Mouse (Mus musculus): ENCODE data around the gene Gm28372.

The Gm28372 gene

DNA sequence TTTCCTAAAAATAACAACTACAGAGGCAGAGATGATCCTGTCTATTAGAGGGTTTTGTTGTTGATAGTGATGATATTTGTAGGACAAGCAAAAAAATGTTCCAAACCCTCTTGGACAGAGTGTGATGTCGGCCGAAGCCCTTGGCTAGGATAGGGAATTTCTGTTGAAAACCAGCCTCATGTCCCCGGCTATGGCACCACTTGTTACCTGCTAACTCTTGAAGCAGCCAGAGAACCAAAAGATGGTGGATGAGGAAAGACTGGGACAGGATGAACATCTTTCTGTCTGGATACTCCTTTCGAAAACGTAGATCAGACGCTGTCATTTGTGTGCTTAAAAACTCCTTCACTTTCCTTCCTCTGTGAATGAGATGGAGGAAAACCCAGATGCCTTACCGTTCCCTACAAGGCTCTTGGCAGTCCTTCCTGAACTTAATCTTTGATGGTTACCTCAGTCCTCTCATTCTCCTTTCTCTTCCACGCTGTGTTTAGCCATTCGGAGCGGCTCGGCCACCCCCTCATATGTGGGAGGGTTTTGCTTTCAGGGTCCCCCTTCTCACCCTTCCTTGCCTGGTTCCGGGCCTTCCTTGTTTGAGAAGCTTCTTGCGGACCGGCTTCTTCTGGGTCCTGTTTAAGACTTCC, 46.2 kb downstream of the Gm28372 start:
- DNase-seq (ENCODE audit: low spot score): no peak

DNA sequence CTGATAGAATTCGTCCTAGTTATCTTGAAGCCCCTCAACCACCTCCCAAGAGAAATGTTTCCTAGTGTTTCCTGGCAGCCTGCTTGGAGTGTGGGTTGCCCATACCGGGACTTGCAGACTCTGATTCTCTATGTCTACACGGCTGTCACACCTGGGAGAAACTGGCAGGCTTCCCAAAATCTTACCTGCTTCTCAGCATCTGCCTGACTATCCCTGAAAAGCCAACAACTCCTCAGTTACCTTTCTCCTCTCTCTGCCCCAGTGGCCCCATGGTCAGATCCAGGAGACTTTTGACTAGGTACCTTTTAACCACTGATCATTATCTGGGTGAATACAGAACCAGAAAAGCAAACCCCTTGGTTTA, 46.7 kb downstream of the Gm28372 start:
- no peak for DNase-seq (ENCODE audit: low spot score)

GRCm38 (mm10) chr2:130452266-130452665, 47.2 kb downstream of the Gm28372 start:
- DNase-seq (ENCODE audit: low spot score): no peak

DNA sequence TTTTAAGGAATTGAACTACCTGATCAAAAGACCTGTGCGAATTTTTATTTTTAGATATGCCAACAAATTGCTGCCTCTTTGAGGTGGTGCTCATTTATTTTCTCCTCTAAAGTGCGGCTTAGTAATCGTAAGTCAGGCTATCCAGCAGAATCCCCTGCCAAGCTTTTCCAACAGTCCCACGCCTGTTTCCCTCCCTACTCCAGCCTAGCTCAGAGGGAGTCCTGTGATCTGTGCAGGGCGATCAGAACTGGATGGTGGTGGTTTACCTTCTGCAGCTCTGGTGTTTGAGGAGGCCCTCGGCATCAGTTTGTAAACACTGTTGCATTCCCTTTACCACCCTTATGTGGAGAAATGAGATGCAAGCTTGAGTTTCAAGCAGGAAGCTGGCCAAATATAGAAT, 48.4 kb downstream of the Gm28372 start:
- no peak for DNase-seq (ENCODE audit: low spot score)

DNA sequence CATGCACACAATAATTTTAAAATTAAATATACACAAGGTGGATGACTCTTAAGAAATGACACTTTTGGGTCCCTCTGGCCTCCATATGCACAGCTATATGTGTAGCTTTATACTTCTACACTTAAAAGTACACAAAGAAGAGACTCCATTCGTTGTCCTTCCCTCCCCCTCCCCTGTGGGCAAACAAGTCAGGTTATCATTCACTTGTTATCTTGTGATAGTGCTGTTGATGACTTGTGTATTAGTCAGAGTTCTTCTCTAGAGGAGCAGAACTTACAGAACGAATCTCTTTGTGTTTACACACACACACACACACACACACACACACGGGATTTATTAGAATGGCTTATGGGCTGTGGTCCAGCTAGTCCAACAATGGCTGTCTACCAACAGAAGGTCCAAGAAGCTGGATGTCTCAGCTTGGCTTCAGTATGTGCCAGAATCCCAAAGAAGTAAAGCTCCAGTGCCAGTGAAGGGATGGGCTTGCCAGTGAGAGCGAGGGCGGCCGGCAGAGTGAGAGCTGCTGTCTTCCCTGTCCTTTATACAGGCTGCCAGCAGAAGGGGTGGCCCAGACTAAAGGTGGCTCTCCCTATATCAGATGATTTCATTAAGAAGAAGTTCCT, 49.8 kb downstream of the Gm28372 start:
- no peak for DNase-seq (ENCODE audit: low spot score)

Data from urinary bladder, postnatal 14 days (tissue).